Mouse (Mus musculus): ENCODE data around the gene Msh4. TPM values are rescaled to one million over a fixed set of nuclear protein-coding genes. Genes with fewer than 3 reads are reported as not detected.
"Not testable (repeated sequence)": the region's sequence is repeated elsewhere in the genome, so short reads cannot be mapped to it uniquely, and the experiment has no call there.

Msh4 gene
- polyA plus RNA-seq, 1 experiment from 2014 or later = not detected

GRCm38 (mm10) chr3:153837593-153837992 lies 68.3 kb downstream of the Msh4 start:
- WGBS = 48% methylated on average over 4 of the region's 4 CpGs
- H3K4me2 ChIP-seq (ENCODE audit: low read depth, low read length) = no peak overlapping the region
- no peak overlapping the region for H3K9ac ChIP-seq (replicated peaks; ENCODE audit: low read length)
- no peak overlapping the region for H3K27ac ChIP-seq (replicated peaks; ENCODE audit: low read depth, low read length)
- no peaks in the 10 kb centered on the region for H3K27me3 ChIP-seq (ENCODE audit: control insufficient read depth, insufficient read depth, low read length)
- no peaks in the 10 kb centered on the region for H3K9me3 ChIP-seq (replicated peaks; ENCODE audit: control insufficient read depth, low read length)
- peak; percentile 38 for DNase-seq (ENCODE audit: low spot score)
- no peaks in the 10 kb centered on the region for H3K4me1 ChIP-seq (ENCODE audit: control insufficient read depth, insufficient read depth, low read length)
- no peaks in the 10 kb centered on the region for H3K36me3 ChIP-seq (replicated peaks; ENCODE audit: control insufficient read depth, insufficient read depth, low read depth, low read length)
- H3K4me3 ChIP-seq (ENCODE audit: low read depth, low read length) = no peak overlapping the region
- no peak for ATAC-seq (replicated peaks; ENCODE audit: insufficient number of reproducible peaks, low FRiP score, low TSS enrichment, low read depth)

GRCm38 (mm10) chr3:153836316-153836715 lies 69.6 kb downstream of the Msh4 start:
- no peak overlapping the region for H3K27ac ChIP-seq (replicated peaks; ENCODE audit: low read depth, low read length)
- WGBS = 83% methylated on average over 3 of the region's 3 CpGs
- ATAC-seq (replicated peaks; ENCODE audit: insufficient number of reproducible peaks, low FRiP score, low TSS enrichment, low read depth) (no peak), DNase-seq (ENCODE audit: low spot score) (no peak)
- H3K4me3 ChIP-seq (ENCODE audit: low read depth, low read length) = no peak overlapping the region
- no peak overlapping the region for H3K4me2 ChIP-seq (ENCODE audit: low read depth, low read length)
- H3K4me1 ChIP-seq (ENCODE audit: control insufficient read depth, insufficient read depth, low read length) = no peaks in the 10 kb centered on the region
- no peaks in the 10 kb centered on the region for H3K27me3 ChIP-seq (ENCODE audit: control insufficient read depth, insufficient read depth, low read length)
- no peaks in the 10 kb centered on the region for H3K9me3 ChIP-seq (replicated peaks; ENCODE audit: control insufficient read depth, low read length)
- H3K9ac ChIP-seq (replicated peaks; ENCODE audit: low read length) = no peak overlapping the region
- H3K36me3 ChIP-seq (replicated peaks; ENCODE audit: control insufficient read depth, insufficient read depth, low read depth, low read length) = no peaks in the 10 kb centered on the region

DNA sequence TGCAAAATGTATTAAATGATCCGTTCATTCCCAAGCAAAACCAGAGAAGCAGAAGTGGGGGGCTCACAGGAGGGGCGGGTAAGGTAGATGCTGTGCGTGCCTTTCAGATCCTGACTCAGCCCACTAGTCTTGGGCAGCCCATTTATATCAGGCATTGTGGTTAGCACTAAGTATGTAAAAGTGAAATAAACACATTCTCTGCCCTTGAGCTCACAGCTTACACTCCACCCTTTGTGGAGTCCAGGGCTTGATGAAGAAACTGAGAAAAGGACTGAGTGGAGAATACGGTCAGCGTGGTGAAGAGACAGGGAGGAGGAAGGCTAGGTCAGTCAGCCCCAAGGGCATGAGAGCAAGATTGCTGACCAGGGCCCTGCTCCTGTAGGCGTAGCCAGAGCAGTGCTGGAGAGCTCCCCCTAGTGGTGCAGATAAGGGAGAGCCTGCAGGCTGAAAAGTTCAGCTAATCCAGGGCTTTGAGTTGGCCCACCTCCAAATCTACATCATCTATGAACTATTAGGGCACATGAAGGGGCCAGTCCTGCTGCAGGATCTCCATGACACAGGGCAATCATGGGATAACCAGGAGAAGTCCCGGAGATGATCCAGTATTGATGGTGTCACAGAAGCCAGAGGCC lies 70.4 kb downstream of the Msh4 start:
- H3K27me3 ChIP-seq (ENCODE audit: control insufficient read depth, insufficient read depth, low read length) = no peaks in the 10 kb centered on the region
- ATAC-seq (replicated peaks; ENCODE audit: insufficient number of reproducible peaks, low FRiP score, low TSS enrichment, low read depth) = no peak
- H3K4me2 ChIP-seq (ENCODE audit: low read depth, low read length) = no peak overlapping the region
- H3K9ac ChIP-seq (replicated peaks; ENCODE audit: low read length) = no peak overlapping the region
- no peaks in the 10 kb centered on the region for H3K36me3 ChIP-seq (replicated peaks; ENCODE audit: control insufficient read depth, insufficient read depth, low read depth, low read length)
- H3K4me1 ChIP-seq (ENCODE audit: control insufficient read depth, insufficient read depth, low read length) = no peaks in the 10 kb centered on the region
- WGBS = 58% methylated on average over 7 of the region's 7 CpGs
- no peak overlapping the region for H3K27ac ChIP-seq (replicated peaks; ENCODE audit: low read depth, low read length)
- H3K9me3 ChIP-seq (replicated peaks; ENCODE audit: control insufficient read depth, low read length) = no peaks in the 10 kb centered on the region
- no peak overlapping the region for H3K4me3 ChIP-seq (ENCODE audit: low read depth, low read length)
- DNase-seq (ENCODE audit: low spot score) = peak; percentile 78

DNA sequence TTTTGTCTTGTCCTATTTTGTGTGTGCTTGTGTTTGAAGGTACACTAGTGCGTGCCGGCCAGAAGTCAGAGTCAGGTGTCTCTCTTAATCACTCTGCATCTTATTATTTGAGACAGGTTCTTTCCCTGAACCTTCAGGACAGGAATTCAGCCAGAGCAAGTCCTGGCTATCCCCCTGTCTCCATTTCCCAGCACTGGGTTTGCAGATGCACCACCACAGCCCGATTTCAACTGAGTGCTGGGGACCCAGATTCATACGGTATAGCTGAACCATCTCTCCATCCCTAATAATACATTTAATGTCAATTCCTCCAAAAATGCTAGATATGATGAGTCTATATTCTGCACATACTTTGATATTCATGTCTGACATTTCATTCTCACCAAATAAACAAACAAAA lies 71.9 kb downstream of the Msh4 start:
- no peaks in the 10 kb centered on the region for H3K36me3 ChIP-seq (replicated peaks; ENCODE audit: control insufficient read depth, insufficient read depth, low read depth, low read length)
- ATAC-seq (replicated peaks; ENCODE audit: insufficient number of reproducible peaks, low FRiP score, low TSS enrichment, low read depth) (no peak), DNase-seq (ENCODE audit: low spot score) (no peak)
- no peak overlapping the region for H3K4me3 ChIP-seq (ENCODE audit: low read depth, low read length)
- H3K9me3 ChIP-seq (replicated peaks; ENCODE audit: control insufficient read depth, low read length) = no peaks in the 10 kb centered on the region
- H3K4me1 ChIP-seq (ENCODE audit: control insufficient read depth, insufficient read depth, low read length) = no peaks in the 10 kb centered on the region
- WGBS = 84% methylated on average over 4 of the region's 4 CpGs
- no peak overlapping the region for H3K27ac ChIP-seq (replicated peaks; ENCODE audit: low read depth, low read length)
- no peak overlapping the region for H3K4me2 ChIP-seq (ENCODE audit: low read depth, low read length)
- no peaks in the 10 kb centered on the region for H3K27me3 ChIP-seq (ENCODE audit: control insufficient read depth, insufficient read depth, low read length)
- no peak overlapping the region for H3K9ac ChIP-seq (replicated peaks; ENCODE audit: low read length)

GRCm38 (mm10) chr3:153832654-153832945 lies 73.3 kb downstream of the Msh4 start:
- Histone ChIP-seq H3K27ac (replicated peaks; ENCODE audit: low read depth, low read length) (no peak overlapping the region), H3K9ac (replicated peaks; ENCODE audit: low read length) (no peak overlapping the region)
- ATAC-seq (replicated peaks; ENCODE audit: insufficient number of reproducible peaks, low FRiP score, low TSS enrichment, low read depth) = no peak

DNA sequence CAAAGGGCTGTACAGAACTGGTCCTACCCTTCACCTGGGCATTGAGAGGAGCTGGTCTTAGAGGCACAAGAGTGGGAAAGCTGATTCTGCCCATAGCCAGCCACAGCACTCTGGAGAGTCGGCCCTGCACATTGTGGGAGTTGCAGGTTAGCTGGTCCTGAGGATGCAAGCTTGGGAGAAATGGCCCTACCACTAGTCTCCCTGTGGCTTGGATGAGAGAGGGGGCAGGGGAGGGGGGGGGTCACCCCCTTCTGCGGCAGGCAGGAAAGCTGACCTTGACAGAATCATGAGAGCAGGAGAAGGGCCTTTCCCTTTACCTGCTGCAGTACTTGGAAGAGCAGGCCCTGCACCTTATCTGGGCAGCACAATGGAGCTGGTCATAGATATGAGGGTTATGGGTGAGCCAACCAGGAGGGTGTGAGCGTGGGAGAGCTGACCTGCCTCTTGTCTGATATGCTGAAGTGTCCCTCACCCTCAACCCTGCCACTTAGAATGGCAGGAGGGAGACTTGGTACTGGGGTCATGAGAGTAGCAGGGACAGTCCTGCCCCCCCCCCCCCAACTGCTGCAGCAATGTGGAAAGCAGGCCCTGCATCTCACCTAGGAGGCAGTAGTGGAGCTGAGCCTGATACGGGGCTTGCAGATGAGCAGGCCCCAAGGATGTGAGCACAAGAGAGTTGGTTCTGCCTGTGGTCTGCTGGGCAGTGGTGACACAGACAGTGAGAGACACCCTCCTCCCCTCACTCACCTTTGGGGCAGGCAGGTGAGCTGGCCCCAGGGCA lies 73.9 kb downstream of the Msh4 start:
- Histone ChIP-seq H3K9ac (replicated peaks; ENCODE audit: low read length) (no peak overlapping the region), H3K4me2 (ENCODE audit: low read depth, low read length) (no peak overlapping the region), H3K36me3 (replicated peaks; ENCODE audit: control insufficient read depth, insufficient read depth, low read depth, low read length) (no peaks in the 10 kb centered on the region), H3K4me1 (ENCODE audit: control insufficient read depth, insufficient read depth, low read length) (no peaks in the 10 kb centered on the region), H3K4me3 (ENCODE audit: low read depth, low read length) (no peak overlapping the region), H3K27me3 (ENCODE audit: control insufficient read depth, insufficient read depth, low read length) (no peaks in the 10 kb centered on the region), H3K9me3 (replicated peaks; ENCODE audit: control insufficient read depth, low read length) (no peaks in the 10 kb centered on the region), H3K27ac (replicated peaks; ENCODE audit: low read depth, low read length) (no peak overlapping the region)
- ATAC-seq (replicated peaks; ENCODE audit: insufficient number of reproducible peaks, low FRiP score, low TSS enrichment, low read depth) (0 out of 2 replicates have a peak, but pooled peaks have one; percentile 14), DNase-seq (ENCODE audit: low spot score) (no peak)
- 77% methylated on average over 4 of the region's 4 CpGs for WGBS

More at GRCm38 (mm10) chr3:153832654-153832945, 73.3 kb downstream of the Msh4 start:
- no peak for DNase-seq (ENCODE audit: low spot score)
- Histone ChIP-seq H3K27me3 (ENCODE audit: control insufficient read depth, insufficient read depth, low read length) (no peaks in the 10 kb centered on the region), H3K9me3 (replicated peaks; ENCODE audit: control insufficient read depth, low read length) (no peaks in the 10 kb centered on the region), H3K4me1 (ENCODE audit: control insufficient read depth, insufficient read depth, low read length) (no peaks in the 10 kb centered on the region), H3K4me3 (ENCODE audit: low read depth, low read length) (no peak overlapping the region), H3K4me2 (ENCODE audit: low read depth, low read length) (no peak overlapping the region), H3K36me3 (replicated peaks; ENCODE audit: control insufficient read depth, insufficient read depth, low read depth, low read length) (no peaks in the 10 kb centered on the region)
- WGBS = 45% methylated on average over 6 of the region's 6 CpGs

DNA sequence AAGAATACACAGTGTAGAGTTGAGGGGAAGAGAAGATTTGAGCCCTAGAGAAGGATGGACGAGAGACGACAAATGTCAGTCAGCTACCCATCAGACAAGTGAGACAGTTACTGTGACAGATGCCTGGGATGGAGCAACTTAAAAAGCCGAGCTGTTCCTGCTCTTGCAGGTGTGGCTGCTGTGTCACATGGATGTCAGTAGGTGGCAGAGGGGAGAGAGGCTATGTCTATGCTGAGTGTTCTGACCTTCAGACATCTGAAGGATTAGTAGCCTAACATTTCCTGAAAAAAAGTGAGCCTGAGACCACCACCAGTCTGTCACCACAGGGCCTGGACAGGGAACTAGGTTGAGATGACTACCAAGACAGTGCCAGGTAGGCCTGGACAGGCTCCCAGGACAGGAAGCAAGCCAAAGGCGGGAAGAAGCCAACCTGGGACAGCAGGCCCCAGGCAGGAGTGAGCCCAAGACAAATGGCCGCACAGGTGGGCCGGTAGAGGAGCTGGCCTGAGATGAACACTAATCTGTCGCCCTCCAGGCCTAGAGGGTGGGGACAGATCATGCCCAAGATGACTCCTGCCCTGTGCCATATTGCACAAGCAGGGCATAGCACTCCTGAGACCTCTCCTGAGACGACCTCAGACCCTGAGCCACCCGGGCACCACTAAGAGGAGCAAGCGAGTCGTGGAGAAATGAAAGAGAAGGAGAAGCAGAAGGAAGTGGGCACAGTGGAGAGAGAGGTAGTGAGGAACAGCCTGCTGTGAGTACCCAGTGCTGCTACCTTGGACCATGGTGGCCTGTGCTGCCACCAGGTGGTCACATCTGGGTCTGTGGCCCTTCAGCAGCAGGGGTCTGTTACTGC lies 74.7 kb downstream of the Msh4 start:
- H3K27me3 ChIP-seq (ENCODE audit: control insufficient read depth, insufficient read depth, low read length) = no peaks in the 10 kb centered on the region
- no peaks in the 10 kb centered on the region for H3K9me3 ChIP-seq (replicated peaks; ENCODE audit: control insufficient read depth, low read length)
- H3K9ac ChIP-seq (replicated peaks; ENCODE audit: low read length) = no peak overlapping the region
- no peaks in the 10 kb centered on the region for H3K36me3 ChIP-seq (replicated peaks; ENCODE audit: control insufficient read depth, insufficient read depth, low read depth, low read length)
- DNase-seq (ENCODE audit: low spot score) (peak; percentile 18), ATAC-seq (replicated peaks; ENCODE audit: insufficient number of reproducible peaks, low FRiP score, low TSS enrichment, low read depth) (peak; percentile 24; the same call in 1 of the 2 replicates)
- WGBS = 69% methylated on average over 11 of the region's 11 CpGs
- no peaks in the 10 kb centered on the region for H3K4me1 ChIP-seq (ENCODE audit: control insufficient read depth, insufficient read depth, low read length)
- no peak overlapping the region for H3K4me3 ChIP-seq (ENCODE audit: low read depth, low read length)
- H3K27ac ChIP-seq (replicated peaks; ENCODE audit: low read depth, low read length) = no peak overlapping the region
- no peak overlapping the region for H3K4me2 ChIP-seq (ENCODE audit: low read depth, low read length)

DNA sequence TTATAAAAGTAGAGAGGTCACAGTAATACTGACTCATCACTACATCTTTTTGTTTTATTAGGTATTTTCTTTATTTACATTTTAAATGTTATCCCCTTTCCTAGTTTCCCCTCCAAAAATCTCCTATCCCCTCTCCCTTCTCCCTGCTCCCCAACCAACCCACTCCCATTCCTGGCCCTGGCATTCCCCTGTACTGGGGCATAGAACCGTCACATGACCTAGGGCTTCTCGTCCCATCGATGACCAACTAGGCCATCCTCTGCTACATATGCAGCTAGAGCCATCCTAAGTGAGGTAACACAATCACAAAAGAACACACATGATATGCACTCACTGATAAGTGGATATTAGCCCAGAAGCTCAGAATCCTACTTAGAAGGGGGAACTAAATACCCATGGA lies 76.2 kb downstream of the Msh4 start:
- not testable (repeated sequence) for ATAC-seq (replicated peaks; ENCODE audit: insufficient number of reproducible peaks, low FRiP score, low TSS enrichment, low read depth); H3K36me3 ChIP-seq (replicated peaks; ENCODE audit: control insufficient read depth, insufficient read depth, low read depth, low read length); H3K9me3 ChIP-seq (replicated peaks; ENCODE audit: control insufficient read depth, low read length); H3K9ac ChIP-seq (replicated peaks; ENCODE audit: low read length); H3K27me3 ChIP-seq (ENCODE audit: control insufficient read depth, insufficient read depth, low read length); H3K4me3 ChIP-seq (ENCODE audit: low read depth, low read length); H3K27ac ChIP-seq (replicated peaks; ENCODE audit: low read depth, low read length); DNase-seq (ENCODE audit: low spot score); H3K4me1 ChIP-seq (ENCODE audit: control insufficient read depth, insufficient read depth, low read length); H3K4me2 ChIP-seq (ENCODE audit: low read depth, low read length)
- 94% methylated on average over 3 of the region's 3 CpGs for WGBS

Measured in embryonic facial prominence, embryonic 11.5 days (tissue).